Mouse (Mus musculus) megakaryocyte, embryonic 14.5 days (primary cell): Measurements from ENCODE around the gene Wdr74.

Experiments
- FLI1 ChIP-seq: IDR thresholded peaks from 2 replicates; pipeline ENCODE4 v1.6.1; 2012; ENCODE audit warnings: low read length, inconsistent platforms, mixed read lengths
- GATA1 ChIP-seq: IDR thresholded peaks from 3 replicates; pipeline ENCODE4 v1.6.1; 2012; ENCODE audit warnings: mixed read lengths, low read length, inconsistent platforms, borderline replicate concordance

- no peak for TF ChIP-seq GATA1
- TF ChIP-seq FLI1, result no peak
Observed at GRCm38 (mm10) chr19:8706132-8706667, 29.4 kb upstream of the Wdr74 start.
